Mouse (Mus musculus) forebrain, embryonic 15.5 days (tissue): ENCODE data around the gene Hoxb1. TPM values are rescaled to one million over a fixed set of nuclear protein-coding genes. Genes with fewer than 3 reads are reported as not detected.

ENCODE experiments used
- ATAC-seq: fragments of 200-750 bp; cut with Nextera tagmentation; replicated peaks from 2 replicates; pipeline ENCODE4 v1.8.0; 2017; ENCODE audit warnings: mild to moderate bottlenecking, moderate TSS enrichment, moderate library complexity
- H3K27ac ChIP-seq: fragments of 300-500 bp; sonication (generic); replicated peaks from 2 replicates; pipeline ENCODE4 v1.5.1; 2015; ENCODE audit warnings: mild to moderate bottlenecking, inconsistent platforms
- H3K27me3 ChIP-seq: fragments of 300-500 bp; sonication (generic); 2 replicates; pipeline ENCODE4 v1.6.1; 2015; ENCODE audit warnings: inconsistent platforms
- H3K36me3 ChIP-seq: fragments of 300-500 bp; sonication (generic); 2 replicates; pipeline ENCODE4 v1.6.1; 2015; ENCODE audit warnings: mild to moderate bottlenecking, inconsistent platforms
- H3K4me1 ChIP-seq: fragments of 300-500 bp; sonication (generic); 2 replicates; pipeline ENCODE4 v1.6.1; 2015; ENCODE audit warnings: inconsistent platforms
- H3K4me2 ChIP-seq: fragments of 300-500 bp; sonication (generic); replicated peaks from 2 replicates; pipeline ENCODE4 v1.6.1; 2015; ENCODE audit warnings: mild to moderate bottlenecking, inconsistent platforms
- H3K4me3 ChIP-seq: fragments of 300-500 bp; sonication (generic); 2 replicates; pipeline ENCODE4 v1.5.1; 2015; ENCODE audit warnings: mild to moderate bottlenecking, inconsistent platforms
- H3K9ac ChIP-seq: fragments of 300-500 bp; sonication (generic); replicated peaks from 2 replicates; pipeline ENCODE4 v1.6.1; 2015; ENCODE audit warnings: mild to moderate bottlenecking, inconsistent platforms
- H3K9me3 ChIP-seq: fragments of 300-500 bp; sonication (generic); 2 replicates; pipeline ENCODE4 v1.6.1; 2016; ENCODE audit warnings: inconsistent platforms
- WGBS: fragments of 180-500 bp; shearing (Covaris S2); methylation state at CpG from one replicate; pipeline ENCODE4 v1.1.7; 2015; ENCODE audit warnings: mixed read lengths; 5-methylcytosine and 5-hydroxymethylcytosine counted together
- polyA plus RNA-seq: library from polyadenylated mRNA; unstranded; fragments of >200 nt; fragmentation: Nextera tagmentation; extraction: Ambion mirVana; gene quantifications from 2 replicates; pipeline ENCODE4 v1.2.1, GENCODE M21; 2015

Gene Hoxb1
- polyA plus RNA-seq, 1 experiment from 2014 or later = not detected

- Histone ChIP-seq H3K27ac (no peak overlapping the region), H3K36me3 (no peaks in the 10 kb centered on the region), H3K4me1 (no peaks in the 10 kb centered on the region), H3K9me3 (no peaks in the 10 kb centered on the region), H3K4me3 (no peak overlapping the region), H3K9ac (no peak overlapping the region), H3K4me2 (no peak overlapping the region), H3K27me3 (peaks cover 99% of the 10 kb centered on the region)
- no peak for ATAC-seq
- 2% methylated on average over 5 of the region's 5 CpGs for WGBS
Observed at GRCm38 (mm10) chr11:96324125-96324524, 41.4 kb upstream of the Hoxb1 start.

GRCm38 (mm10) chr11:96324965-96325364 is 40.6 kb upstream of the Hoxb1 start:
- no peak overlapping the region for H3K4me3 ChIP-seq
- no peak for ATAC-seq
- H3K36me3 ChIP-seq = no peaks in the 10 kb centered on the region
- no peak overlapping the region for H3K27ac ChIP-seq
- H3K27me3 ChIP-seq = peaks cover 99% of the 10 kb centered on the region
- no peaks in the 10 kb centered on the region for H3K4me1 ChIP-seq
- H3K4me2 ChIP-seq = no peak overlapping the region
- H3K9me3 ChIP-seq = no peaks in the 10 kb centered on the region
- 3% methylated on average over 8 of the region's 8 CpGs for WGBS
- H3K9ac ChIP-seq = no peak overlapping the region

- Histone ChIP-seq H3K4me3 (no peak overlapping the region), H3K27me3 (peaks cover 100% of the 10 kb centered on the region), H3K4me1 (no peaks in the 10 kb centered on the region), H3K4me2 (no peak overlapping the region), H3K9ac (no peak overlapping the region), H3K36me3 (no peaks in the 10 kb centered on the region), H3K27ac (no peak overlapping the region), H3K9me3 (no peaks in the 10 kb centered on the region)
- WGBS = 1% methylated on average over 22 of the region's 22 CpGs
- ATAC-seq = no peak
Observed at GRCm38 (mm10) chr11:96325747-96326212, 39.8 kb upstream of the Hoxb1 start.

- no peaks in the 10 kb centered on the region for H3K9me3 ChIP-seq
- H3K27me3 ChIP-seq = peaks cover 99% of the 10 kb centered on the region
- no peaks in the 10 kb centered on the region for H3K36me3 ChIP-seq
- H3K4me3 ChIP-seq = no peak overlapping the region
- 2% methylated on average over 12 of the region's 12 CpGs for WGBS
- no peak overlapping the region for H3K4me2 ChIP-seq
- H3K27ac ChIP-seq = no peak overlapping the region
- no peak for ATAC-seq
- H3K9ac ChIP-seq = no peak overlapping the region
- no peaks in the 10 kb centered on the region for H3K4me1 ChIP-seq
Observed at GRCm38 (mm10) chr11:96326705-96327104, 38.8 kb upstream of the Hoxb1 start.

GRCm38 (mm10) chr11:96327122-96327521 is 38.4 kb upstream of the Hoxb1 start:
- Histone ChIP-seq H3K27ac (no peak overlapping the region), H3K36me3 (no peaks in the 10 kb centered on the region), H3K9me3 (no peaks in the 10 kb centered on the region), H3K4me3 (no peak overlapping the region), H3K4me1 (no peaks in the 10 kb centered on the region), H3K4me2 (no peak overlapping the region), H3K27me3 (peaks cover 99% of the 10 kb centered on the region), H3K9ac (no peak overlapping the region)
- no peak for ATAC-seq
- 3% methylated on average over 7 of the region's 7 CpGs for WGBS

- Histone ChIP-seq H3K9me3 (no peaks in the 10 kb centered on the region), H3K27ac (no peak overlapping the region), H3K4me1 (no peaks in the 10 kb centered on the region), H3K9ac (no peak overlapping the region), H3K4me2 (no peak overlapping the region), H3K36me3 (no peaks in the 10 kb centered on the region), H3K4me3 (no peak overlapping the region), H3K27me3 (peaks cover 99% of the 10 kb centered on the region)
- ATAC-seq = no peak
- WGBS = 0% methylated on average over 5 of the region's 5 CpGs
Observed at GRCm38 (mm10) chr11:96327750-96328149, 37.8 kb upstream of the Hoxb1 start.

- no peak overlapping the region for H3K4me2 ChIP-seq
- H3K4me1 ChIP-seq = no peaks in the 10 kb centered on the region
- WGBS = 8% methylated on average over 8 of the region's 8 CpGs
- no peak overlapping the region for H3K9ac ChIP-seq
- H3K4me3 ChIP-seq = no peak overlapping the region
- H3K9me3 ChIP-seq = no peaks in the 10 kb centered on the region
- ATAC-seq = no peak
- no peak overlapping the region for H3K27ac ChIP-seq
- H3K36me3 ChIP-seq = no peaks in the 10 kb centered on the region
- peaks cover 99% of the 10 kb centered on the region for H3K27me3 ChIP-seq
Observed at GRCm38 (mm10) chr11:96328605-96329004, 36.9 kb upstream of the Hoxb1 start.

GRCm38 (mm10) chr11:96332105-96332504 is 33.4 kb upstream of the Hoxb1 start:
- Histone ChIP-seq H3K4me2 (no peak overlapping the region), H3K9me3 (no peaks in the 10 kb centered on the region), H3K36me3 (no peaks in the 10 kb centered on the region), H3K27me3 (peaks cover 99% of the 10 kb centered on the region), H3K4me1 (no peaks in the 10 kb centered on the region), H3K9ac (no peak overlapping the region), H3K4me3 (no peak overlapping the region), H3K27ac (no peak overlapping the region)
- ATAC-seq = no peak
- WGBS = 0% methylated on average over 8 of the region's 8 CpGs

- Histone ChIP-seq H3K9me3 (no peaks in the 10 kb centered on the region), H3K4me2 (no peak overlapping the region), H3K4me1 (no peaks in the 10 kb centered on the region), H3K36me3 (no peaks in the 10 kb centered on the region), H3K27me3 (peaks cover 99% of the 10 kb centered on the region), H3K4me3 (no peak overlapping the region), H3K9ac (no peak overlapping the region), H3K27ac (no peak overlapping the region)
- no peak for ATAC-seq
- WGBS = 2% methylated on average over 35 of the region's 35 CpGs
Observed at GRCm38 (mm10) chr11:96332618-96333032, 32.9 kb upstream of the Hoxb1 start.

- ATAC-seq = no peak
- no peak overlapping the region for H3K9ac ChIP-seq
- H3K4me1 ChIP-seq = no peaks in the 10 kb centered on the region
- no peak overlapping the region for H3K27ac ChIP-seq
- 2% methylated on average over 17 of the region's 17 CpGs for WGBS
- no peaks in the 10 kb centered on the region for H3K36me3 ChIP-seq
- H3K27me3 ChIP-seq = peaks cover 99% of the 10 kb centered on the region
- no peak overlapping the region for H3K4me2 ChIP-seq
- H3K9me3 ChIP-seq = no peaks in the 10 kb centered on the region
- H3K4me3 ChIP-seq = no peak overlapping the region
Observed at GRCm38 (mm10) chr11:96333241-96334001, 32.1 kb upstream of the Hoxb1 start.

- no peak overlapping the region for H3K9ac ChIP-seq
- no peak overlapping the region for H3K4me2 ChIP-seq
- H3K27me3 ChIP-seq = peaks cover 99% of the 10 kb centered on the region
- no peaks in the 10 kb centered on the region for H3K4me1 ChIP-seq
- WGBS = 0% methylated on average over 2 of the region's 2 CpGs
- H3K36me3 ChIP-seq = no peaks in the 10 kb centered on the region
- no peak overlapping the region for H3K27ac ChIP-seq
- H3K9me3 ChIP-seq = no peaks in the 10 kb centered on the region
- H3K4me3 ChIP-seq = no peak overlapping the region
- ATAC-seq = no peak
Observed at GRCm38 (mm10) chr11:96334002-96334364, 31.6 kb upstream of the Hoxb1 start.

- H3K27me3 ChIP-seq = peaks cover 99% of the 10 kb centered on the region
- 13% methylated on average over 3 of the region's 3 CpGs for WGBS
- H3K4me1 ChIP-seq = no peaks in the 10 kb centered on the region
- no peak overlapping the region for H3K4me3 ChIP-seq
- H3K4me2 ChIP-seq = no peak overlapping the region
- H3K36me3 ChIP-seq = no peaks in the 10 kb centered on the region
- H3K9me3 ChIP-seq = no peaks in the 10 kb centered on the region
- H3K27ac ChIP-seq = no peak overlapping the region
- ATAC-seq = no peak
- no peak overlapping the region for H3K9ac ChIP-seq
Observed at GRCm38 (mm10) chr11:96334998-96335397, 30.6 kb upstream of the Hoxb1 start.

GRCm38 (mm10) chr11:96336597-96336996 is 29.0 kb upstream of the Hoxb1 start:
- no peaks in the 10 kb centered on the region for H3K4me1 ChIP-seq
- H3K36me3 ChIP-seq = no peaks in the 10 kb centered on the region
- H3K27me3 ChIP-seq = peaks cover 98% of the 10 kb centered on the region
- H3K9me3 ChIP-seq = no peaks in the 10 kb centered on the region
- no peak overlapping the region for H3K9ac ChIP-seq
- no peak for ATAC-seq
- no peak overlapping the region for H3K4me3 ChIP-seq
- 0% methylated on average over 2 of the region's 2 CpGs for WGBS
- no peak overlapping the region for H3K4me2 ChIP-seq
- no peak overlapping the region for H3K27ac ChIP-seq
